Mouse (Mus musculus) cortical plate, adult 2 months (tissue): ENCODE data around the gene Nf1. TPM values are rescaled to one million over a fixed set of nuclear protein-coding genes. Genes with fewer than 3 reads are reported as not detected.

Experiments used
- H3K27ac ChIP-seq: fragments of 200-500 bp; 2 replicates; pipeline ENCODE4 v1.5.1; 2012; ENCODE audit warnings: low read length, control low read depth, inconsistent platforms; ENCODE audit not compliant: insufficient read depth
- H3K4me1 ChIP-seq: fragments of 200-500 bp; 2 replicates; pipeline ENCODE4 v1.6.1; 2011; ENCODE audit warnings: low read length; ENCODE audit not compliant: control insufficient read depth, insufficient read depth
- H3K4me3 ChIP-seq: fragments of 200-500 bp; 2 replicates; pipeline ENCODE4 v1.5.1; 2011; ENCODE audit warnings: mild to moderate bottlenecking, low read length, control low read depth; ENCODE audit not compliant: insufficient read depth
- CTCF ChIP-seq: fragments of 200-500 bp; IDR thresholded peaks from 2 replicates; pipeline ENCODE4 v1.5.1; 2011; ENCODE audit warnings: mild to moderate bottlenecking, control low read depth, low read length; ENCODE audit not compliant: insufficient read depth; ENCODE audit errors: extremely low read depth
- POLR2A ChIP-seq: fragments of 200-500 bp; IDR thresholded peaks from 2 replicates; pipeline ENCODE4 v1.6.1; 2011; ENCODE audit warnings: mild to moderate bottlenecking, low read length, control low read depth; ENCODE audit not compliant: insufficient read depth; ENCODE audit errors: extremely low read depth
- polyA plus RNA-seq: library from polyadenylated mRNA; depleted of rRNA; stranded (reverse); fragments of >200 nt; gene quantifications from 2 replicates; pipeline ENCODE4 v1.2.3, GENCODE M21; 2012

The Nf1 gene
- polyA plus RNA-seq, 1 experiment, result 33.8 TPM

GRCm38 (mm10) chr11:79575383-79576073 is 236.0 kb downstream of the Nf1 start:
- TF ChIP-seq CTCF, result no peak
- TF ChIP-seq POLR2A, result no peak
- H3K27ac ChIP-seq, result no peak overlapping the region

DNA sequence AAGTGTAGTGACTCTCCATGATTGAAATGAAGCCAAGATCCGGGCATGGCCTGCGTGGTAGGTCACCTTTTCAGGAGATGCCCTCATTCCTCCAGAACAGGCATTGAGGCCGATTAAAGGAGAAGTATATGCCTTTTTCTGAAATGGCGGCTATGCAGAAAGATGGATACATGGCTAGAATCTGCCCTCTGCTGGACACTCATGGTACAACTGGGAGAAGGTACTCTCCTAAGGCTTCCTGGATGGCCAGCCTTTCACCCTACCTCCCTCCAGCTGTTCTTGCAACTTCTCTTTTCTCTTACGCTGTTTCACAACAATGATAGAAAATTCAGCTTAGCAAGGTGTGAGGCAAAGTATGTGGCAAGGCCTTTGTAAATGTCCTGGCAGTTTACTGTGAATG is 238.2 kb downstream of the Nf1 start:
- H3K27ac ChIP-seq, result no peak overlapping the region
- H3K4me3 ChIP-seq, result no peak overlapping the region
- peaks cover 4% of the 10 kb centered on the region for H3K4me1 ChIP-seq
- no peak for TF ChIP-seq POLR2A
- TF ChIP-seq CTCF, result peak; percentile 77

More at GRCm38 (mm10) chr11:79575383-79576073, 236.0 kb downstream of the Nf1 start:
- Histone ChIP-seq H3K4me1 (peaks cover 8% of the 10 kb centered on the region), H3K4me3 (no peak overlapping the region)

GRCm38 (mm10) chr11:79580660-79581059 is 241.2 kb downstream of the Nf1 start:
- H3K4me3 ChIP-seq, result no peak overlapping the region
- H3K27ac ChIP-seq, result no peak overlapping the region
- TF ChIP-seq CTCF (0 out of 2 replicates have a peak, but pooled peaks have one; percentile 16), POLR2A (no peak)
- peaks cover 4% of the 10 kb centered on the region for H3K4me1 ChIP-seq

- TF ChIP-seq POLR2A (no peak), CTCF (no peak)
- Histone ChIP-seq H3K27ac (no peak overlapping the region), H3K4me1 (peaks cover 4% of the 10 kb centered on the region), H3K4me3 (no peak overlapping the region)
Observed at GRCm38 (mm10) chr11:79581257-79581656, 241.8 kb downstream of the Nf1 start.

DNA sequence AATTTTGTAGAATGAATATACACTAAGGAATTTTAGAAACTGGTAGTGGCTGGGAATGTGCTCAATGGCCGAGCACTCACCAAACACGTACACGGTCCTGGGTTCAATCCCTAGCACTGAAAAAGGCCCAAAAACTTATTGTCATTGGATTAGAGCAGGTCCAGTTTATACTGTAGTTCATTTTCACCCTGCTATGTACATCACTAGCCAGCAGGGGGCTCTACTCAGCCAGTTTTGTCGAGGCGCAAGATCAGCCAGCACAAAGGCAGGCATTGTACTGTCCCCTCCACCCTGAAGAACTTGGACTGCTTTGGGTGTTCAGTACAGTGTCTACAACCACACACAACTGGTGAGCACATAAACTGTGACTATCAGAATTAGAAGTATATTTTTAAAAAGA is 244.7 kb downstream of the Nf1 start:
- Histone ChIP-seq H3K4me3 (no peak overlapping the region), H3K27ac (no peak overlapping the region), H3K4me1 (no peaks in the 10 kb centered on the region)
- TF ChIP-seq CTCF, result peak; percentile 87
- TF ChIP-seq POLR2A, result no peak

GRCm38 (mm10) chr11:79589317-79590075 is 250.0 kb downstream of the Nf1 start:
- no peak overlapping the region for H3K4me3 ChIP-seq
- TF ChIP-seq CTCF, result peak; percentile 50; the same call in 1 of the 2 replicates
- TF ChIP-seq POLR2A, result no peak
- H3K27ac ChIP-seq, result no peak overlapping the region
- H3K4me1 ChIP-seq, result peaks cover 5% of the 10 kb centered on the region; the same call in 1 of the 2 replicates

DNA sequence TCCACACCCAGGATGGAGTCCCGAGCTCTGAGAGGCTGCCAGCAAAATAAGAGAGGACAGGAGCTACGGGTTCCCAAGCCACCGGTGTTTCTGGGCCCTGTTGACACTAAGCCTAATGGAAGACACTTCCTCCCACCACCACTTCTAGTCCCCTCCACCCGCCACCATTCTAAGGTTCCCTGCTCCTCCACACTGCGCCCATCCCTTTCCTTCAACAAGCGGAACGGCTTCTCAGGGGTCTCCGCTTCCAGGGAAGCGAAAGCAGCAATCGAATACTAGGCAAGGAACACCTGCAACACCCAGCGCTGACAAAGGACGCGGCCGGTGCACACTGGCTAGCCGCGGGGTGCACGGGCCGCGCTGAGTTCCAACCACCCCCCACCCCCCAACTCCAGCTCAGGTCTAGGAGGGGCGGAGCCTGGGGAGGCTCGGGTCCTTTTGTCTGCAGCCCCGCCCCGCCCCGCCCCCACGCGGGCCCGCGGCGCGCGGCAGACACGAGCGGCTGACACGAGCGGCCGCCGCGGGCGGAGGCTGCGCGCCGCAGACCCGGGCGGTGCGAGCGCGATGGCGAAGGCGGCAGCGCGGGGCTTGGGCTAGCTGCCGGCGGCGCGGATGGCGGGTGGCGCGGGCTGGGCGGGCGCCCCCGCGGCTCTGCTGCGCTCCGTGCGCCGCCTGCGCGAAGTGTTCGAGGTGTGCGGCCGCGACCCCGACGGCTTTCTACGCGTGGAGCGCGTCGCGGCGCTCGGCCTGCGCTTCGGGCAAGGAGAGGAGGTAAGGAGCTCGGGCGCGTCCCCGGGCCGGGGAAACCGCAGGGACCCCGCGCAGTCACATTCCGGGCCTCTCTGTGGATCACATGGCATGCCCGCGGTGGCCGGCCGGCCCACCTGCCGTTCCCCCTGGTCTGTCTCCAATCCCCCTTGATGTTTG is 251.4 kb downstream of the Nf1 start, which contains the start of gene Rab11fip4:
Gene Rab11fip4 (plus strand): TSS at position 549 of the 927 bp plus-strand sequence.
- peak within 1 kb of the TSS; percentile 87 for H3K27ac ChIP-seq
- peak within 1 kb of the TSS; percentile 96 for H3K4me3 ChIP-seq
- TF ChIP-seq POLR2A (0 out of 2 replicates have a peak, but pooled peaks have one; percentile 12), CTCF (no peak)
- peaks cover 5% of the 10 kb centered on the region; the same call in 1 of the 2 replicates for H3K4me1 ChIP-seq

DNA sequence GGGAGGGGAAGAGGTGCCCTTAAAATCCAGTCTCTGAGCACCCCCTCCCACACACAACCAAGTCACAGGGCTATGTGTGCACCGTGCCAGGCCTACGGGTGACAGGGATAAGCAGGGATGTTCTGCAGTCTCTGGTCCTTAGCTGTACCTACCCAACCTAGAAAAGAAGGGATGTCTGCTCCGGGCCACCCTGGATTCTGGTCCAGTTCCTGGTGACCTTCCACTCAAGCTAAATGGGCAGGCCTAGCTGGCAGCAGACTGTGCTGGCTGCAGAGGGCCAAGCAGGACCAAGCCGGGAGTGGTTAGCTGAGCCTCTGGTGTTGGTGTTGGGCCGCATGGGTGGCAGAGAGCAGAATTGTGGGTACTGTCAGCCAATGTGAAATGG is 252.1 kb downstream of the Nf1 start:
- Histone ChIP-seq H3K27ac (peak overlapping the region; percentile 87), H3K4me1 (peaks cover 5% of the 10 kb centered on the region; the same call in 1 of the 2 replicates), H3K4me3 (peak overlapping the region; percentile 96)
- TF ChIP-seq POLR2A (0 out of 2 replicates have a peak, but pooled peaks have one; percentile 31), CTCF (no peak)

DNA sequence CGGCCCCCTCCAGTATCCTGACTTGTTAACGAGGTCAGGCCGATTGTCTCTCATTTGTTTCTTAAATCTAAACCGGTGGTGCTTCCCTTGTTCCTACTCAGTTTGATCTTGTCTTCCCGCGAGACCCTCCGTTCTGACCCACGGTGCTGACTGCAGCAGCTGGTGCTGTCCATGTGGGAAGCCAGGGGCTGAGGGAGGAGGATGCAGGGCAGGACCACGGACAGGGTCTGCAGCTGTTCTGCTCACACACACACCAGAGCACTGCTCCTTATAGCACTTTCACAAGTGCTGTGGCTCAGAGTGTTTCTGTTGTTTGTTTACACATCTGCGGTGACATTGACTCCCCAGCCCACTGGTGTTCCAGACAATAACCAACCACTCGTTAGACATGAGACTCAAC is 254.0 kb downstream of the Nf1 start:
- TF ChIP-seq CTCF, result no peak
- no peak for TF ChIP-seq POLR2A
- peaks cover 5% of the 10 kb centered on the region; the same call in 1 of the 2 replicates for H3K4me1 ChIP-seq
- H3K27ac ChIP-seq, result no peak overlapping the region
- no peak overlapping the region; the same call in 1 of the 2 replicates for H3K4me3 ChIP-seq
